Mouse (Mus musculus) naive thymus-derived CD4-positive, alpha-beta T cell, adult 2 months (primary cell): ENCODE measurements around the gene Zfp738.
A peak's percentile ranks its signal among the peaks of the same experiment; 100 is the strongest.
"Not testable (repeated sequence)": the region's sequence is repeated elsewhere in the genome, so short reads cannot be mapped to it uniquely, and the experiment has no call there.

Source experiments
- DNase-seq: peaks from one replicate; pipeline ENCODE4 v3.0.0-alpha.2; 2011; ENCODE audit warnings: low read depth

Zfp738 gene

DNA sequence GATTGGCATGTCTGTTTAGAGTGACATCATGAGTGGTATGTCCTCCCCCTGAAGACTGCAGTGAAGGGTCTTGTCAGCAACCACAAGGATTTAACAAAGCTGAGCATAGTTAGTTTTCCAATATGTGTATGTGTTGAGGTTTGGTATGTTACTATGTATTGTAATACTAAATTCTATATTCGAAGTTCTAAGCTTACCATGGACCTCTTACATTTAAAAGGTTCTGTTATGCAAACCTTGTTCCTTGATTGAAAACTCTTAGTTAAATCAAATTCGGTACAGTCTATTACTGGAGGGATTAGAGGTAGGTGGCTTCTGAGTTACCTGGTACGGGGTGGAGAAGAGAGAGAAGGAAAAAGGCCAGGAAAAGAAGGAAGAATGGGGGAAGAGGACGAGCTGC is at the start of gene Zfp738:
Gene Zfp738 (minus strand): TSS at position 101 of the 400 bp plus-strand sequence.
- DNase-seq, result no peak

DNA sequence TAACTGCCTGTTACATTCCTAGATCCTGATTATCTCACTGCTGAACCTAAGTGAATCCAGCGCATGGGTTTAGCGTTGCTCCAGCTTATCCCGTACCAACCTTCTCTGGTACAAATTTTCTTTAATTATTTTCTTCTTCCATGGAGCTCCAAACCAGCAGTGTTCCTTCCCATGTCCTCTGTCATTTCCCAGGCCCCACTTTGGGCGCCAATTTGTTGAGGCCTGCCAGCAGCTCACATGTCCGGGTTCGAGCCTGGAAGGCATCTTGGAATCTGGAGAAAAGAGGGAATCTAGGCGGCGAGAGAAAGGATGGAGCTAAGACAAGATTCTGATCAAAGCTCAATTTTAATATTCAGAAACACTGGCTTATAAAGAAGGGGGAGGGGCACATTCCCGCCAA is 47.5 kb upstream of the Zfp738 start:
- DNase-seq, result not testable (repeated sequence)

DNA sequence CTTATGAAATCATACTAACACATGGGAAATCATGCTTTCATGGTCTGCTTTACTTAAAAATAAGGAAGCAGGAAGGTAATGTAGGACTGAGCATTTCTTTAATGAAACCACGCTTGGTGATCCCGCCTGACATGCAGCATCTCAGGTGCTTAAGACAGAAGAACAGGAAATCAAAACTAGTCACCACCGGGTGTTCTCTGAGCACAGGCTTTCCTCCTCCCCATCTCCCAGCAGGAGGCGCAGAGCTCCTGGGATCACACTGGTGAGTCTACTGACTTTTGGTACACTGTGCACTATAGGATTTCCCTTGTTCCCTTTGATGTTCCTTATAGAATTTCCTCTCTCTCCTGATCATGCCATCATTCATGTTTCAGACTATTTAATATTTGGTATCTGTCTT is 42.6 kb upstream of the Zfp738 start:
- DNase-seq, result peak; percentile 41

DNA sequence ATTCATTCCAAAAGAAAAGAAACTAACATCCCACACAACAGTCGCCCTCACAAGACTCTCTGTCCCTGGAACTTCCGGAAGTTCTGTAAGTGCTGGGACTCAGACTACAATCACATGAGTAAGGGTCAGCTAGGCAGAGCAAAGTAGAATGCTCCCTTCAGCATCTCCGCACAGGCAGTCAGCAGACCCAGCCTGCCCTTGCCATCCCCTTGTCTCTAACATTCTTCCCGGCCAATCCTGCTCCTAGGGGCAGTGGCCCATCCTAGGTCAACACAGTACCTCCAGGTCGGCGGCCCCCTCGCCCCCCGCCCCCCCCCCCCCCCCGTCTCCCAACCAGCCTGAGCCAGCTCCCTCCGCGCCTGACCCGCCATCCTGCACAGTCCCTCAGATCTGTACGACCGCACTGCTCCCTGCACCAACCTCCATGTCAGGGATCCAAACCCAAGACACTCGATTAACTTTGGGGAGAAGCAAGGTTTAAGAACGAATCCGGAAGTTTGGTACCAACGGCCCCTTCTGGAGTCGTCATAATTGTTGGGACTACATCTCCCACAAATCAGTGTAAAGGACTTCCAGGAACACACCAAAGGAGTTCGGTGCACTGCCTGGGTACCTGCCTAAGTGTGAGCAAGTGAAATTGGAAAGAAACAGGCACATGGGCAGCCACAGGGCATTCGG is 41.9 kb upstream of the Zfp738 start, which contains the start of gene Zfp65:
Gene Zfp65 (minus strand): TSS at position 533 of the 678 bp plus-strand sequence.
- DNase-seq, result peak; percentile 69

DNA sequence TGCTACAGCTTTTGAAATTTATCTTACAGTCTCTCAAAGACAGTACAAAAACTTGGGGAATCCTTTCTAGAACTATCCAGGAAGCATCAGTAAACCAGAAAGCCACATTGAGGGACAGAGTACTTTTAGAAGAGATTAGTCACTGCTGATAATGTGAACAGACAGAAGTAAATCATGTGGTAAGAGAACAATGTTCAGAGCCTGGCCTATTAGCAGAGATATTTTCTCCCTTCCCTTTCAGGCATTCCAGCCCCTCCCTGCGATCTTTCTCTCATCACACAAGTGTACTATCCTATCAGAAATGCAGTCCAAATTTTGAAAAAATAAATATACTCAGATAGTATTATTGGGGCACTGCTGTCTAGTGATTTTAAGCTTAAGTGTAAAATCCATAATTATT is 41.2 kb upstream of the Zfp738 start:
- DNase-seq, result no peak

DNA sequence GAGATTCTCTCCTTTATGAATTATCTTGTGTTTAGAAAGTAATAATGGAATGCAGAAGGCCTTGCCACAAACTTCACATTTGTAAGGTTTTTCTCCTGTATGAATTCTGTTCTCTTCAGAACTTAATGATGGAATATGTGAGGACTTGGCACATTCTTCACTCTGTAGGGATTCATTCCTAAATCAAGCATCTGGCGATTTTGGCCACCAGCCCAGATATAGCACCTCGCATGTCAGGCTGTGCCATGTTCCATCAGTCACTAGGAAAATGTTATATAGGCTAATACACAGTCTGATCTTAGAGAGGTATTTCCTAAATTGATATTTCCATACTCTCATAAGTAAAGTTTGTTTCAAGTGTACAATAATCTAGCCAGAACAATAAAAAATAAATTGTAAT is 38.5 kb upstream of the Zfp738 start:
- not testable (repeated sequence) for DNase-seq

DNA sequence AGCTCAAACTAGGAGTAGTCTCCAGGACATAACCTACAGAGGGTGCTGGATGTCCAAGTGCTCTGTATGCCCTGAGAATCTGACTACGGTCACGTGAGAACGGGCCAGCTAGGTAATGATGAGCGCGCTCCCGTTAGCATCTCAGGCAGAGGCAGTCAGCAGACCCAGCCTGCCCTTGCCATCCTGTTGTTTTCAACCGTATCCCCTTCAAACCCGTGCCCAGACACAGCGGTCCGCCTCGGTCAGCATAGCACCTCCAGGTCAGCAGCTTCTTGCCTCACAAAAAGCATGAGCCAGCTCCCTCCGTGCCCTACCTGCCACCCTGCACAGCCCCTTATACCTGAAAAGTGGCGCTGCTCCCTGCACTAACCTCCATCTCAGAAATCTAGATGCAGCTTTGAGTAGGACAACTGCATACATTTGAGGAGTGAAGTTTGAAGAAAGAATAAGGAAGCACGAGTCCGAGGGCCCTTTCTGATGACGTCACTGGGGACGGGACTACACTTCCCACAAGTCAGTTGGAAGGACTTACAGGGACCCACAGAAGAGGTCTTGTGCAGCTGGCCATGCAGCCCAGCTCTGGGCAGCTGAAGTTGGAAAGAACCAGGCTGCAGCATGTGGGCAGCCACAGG is 37.1 kb upstream of the Zfp738 start:
- peak; percentile 89 for DNase-seq

DNA sequence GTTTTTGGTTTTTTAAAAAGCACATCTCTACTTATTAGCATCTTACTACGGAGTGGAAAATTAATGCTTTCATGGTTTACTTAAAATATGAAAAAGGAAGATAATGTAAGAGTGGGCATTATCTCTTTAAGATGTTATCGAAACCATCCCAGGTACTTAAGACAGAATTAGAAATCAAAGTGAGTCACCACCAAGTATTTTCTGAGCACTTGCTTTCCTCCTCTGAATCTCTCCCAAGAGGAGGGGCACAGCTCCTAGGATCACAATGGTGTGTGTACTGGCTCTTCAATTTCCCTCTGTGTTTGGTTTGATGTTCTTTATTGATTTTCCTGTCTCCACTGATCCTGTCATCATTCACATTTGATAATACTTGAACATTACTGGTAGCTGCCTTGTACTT is 3.0 kb downstream of the Zfp738 start:
- not testable (repeated sequence) for DNase-seq

DNA sequence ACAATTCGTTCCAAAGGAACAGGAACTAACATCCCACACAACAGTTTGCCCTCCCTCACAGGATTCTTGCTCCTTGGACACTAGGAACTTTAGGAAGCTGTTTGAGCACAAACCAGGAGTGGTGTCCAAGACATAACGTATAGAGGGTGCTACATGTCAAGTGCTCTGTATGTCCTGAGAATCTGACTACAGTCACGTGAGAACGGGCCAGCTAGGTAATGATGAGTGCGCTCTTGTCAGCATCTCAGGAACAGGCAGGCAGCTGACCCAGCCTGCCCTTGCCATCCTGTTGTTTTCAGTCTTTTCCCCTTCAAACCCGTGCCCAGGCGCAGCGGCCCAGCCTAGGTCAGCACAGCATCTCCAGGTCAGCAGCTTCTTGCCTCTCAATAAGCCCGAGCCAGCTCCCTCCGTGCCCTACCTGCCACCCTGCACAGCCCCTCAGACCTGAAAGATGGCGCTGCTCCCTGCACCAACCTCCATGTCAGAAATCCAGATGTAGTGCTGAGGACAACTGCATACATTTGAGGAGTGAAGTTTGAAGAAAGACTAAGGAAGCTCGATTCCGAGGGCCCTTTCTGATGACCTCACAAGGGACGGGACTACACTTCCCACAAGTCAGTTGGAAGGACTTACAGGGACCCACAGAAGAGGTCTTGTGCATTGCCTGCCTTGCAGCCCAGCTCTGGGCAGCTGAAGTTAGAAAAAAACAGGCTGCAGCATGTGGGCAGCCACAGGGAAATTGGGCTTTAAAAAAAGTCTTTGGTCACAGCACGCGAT is 3.7 kb downstream of the Zfp738 start:
- peak; percentile 87 for DNase-seq

DNA sequence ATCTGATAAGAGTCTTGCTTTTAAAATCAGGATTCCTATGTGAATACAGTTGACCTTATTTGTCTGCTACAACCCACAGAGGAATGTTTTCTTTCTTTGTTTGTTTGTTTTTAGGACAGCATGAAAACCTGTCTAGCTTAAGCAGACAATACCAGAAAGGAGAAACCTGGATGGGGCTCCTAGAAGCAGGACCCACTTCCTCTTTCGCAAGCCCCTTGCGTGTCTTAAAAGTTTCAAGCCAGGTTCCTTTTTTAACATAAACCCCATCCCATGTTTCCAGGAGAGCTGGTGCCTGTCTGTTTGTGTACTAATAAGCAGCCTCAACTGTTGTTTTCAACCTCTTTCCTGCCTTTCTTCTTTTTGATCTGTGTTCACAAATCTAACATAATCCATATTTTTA is 12.0 kb downstream of the Zfp738 start:
- no peak for DNase-seq

DNA sequence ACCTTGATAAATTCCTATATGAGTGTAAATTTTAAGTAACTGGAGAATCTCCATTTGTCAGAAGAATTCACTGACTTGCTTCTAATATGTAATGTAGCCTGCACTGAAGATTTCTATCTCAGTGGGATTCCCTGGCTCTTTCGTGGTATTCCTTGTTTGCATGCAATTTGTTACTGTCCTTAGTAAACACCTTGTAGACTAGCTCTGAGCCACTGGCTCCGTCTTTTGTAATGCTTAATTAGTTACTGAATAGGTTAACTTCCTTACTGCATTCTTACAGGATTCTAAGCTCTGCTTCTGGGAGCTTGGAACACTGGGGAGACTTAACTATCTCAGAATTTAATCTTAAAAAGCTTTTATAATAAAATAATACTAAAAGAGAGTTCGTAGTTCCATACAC is 34.4 kb downstream of the Zfp738 start:
- no peak for DNase-seq

DNA sequence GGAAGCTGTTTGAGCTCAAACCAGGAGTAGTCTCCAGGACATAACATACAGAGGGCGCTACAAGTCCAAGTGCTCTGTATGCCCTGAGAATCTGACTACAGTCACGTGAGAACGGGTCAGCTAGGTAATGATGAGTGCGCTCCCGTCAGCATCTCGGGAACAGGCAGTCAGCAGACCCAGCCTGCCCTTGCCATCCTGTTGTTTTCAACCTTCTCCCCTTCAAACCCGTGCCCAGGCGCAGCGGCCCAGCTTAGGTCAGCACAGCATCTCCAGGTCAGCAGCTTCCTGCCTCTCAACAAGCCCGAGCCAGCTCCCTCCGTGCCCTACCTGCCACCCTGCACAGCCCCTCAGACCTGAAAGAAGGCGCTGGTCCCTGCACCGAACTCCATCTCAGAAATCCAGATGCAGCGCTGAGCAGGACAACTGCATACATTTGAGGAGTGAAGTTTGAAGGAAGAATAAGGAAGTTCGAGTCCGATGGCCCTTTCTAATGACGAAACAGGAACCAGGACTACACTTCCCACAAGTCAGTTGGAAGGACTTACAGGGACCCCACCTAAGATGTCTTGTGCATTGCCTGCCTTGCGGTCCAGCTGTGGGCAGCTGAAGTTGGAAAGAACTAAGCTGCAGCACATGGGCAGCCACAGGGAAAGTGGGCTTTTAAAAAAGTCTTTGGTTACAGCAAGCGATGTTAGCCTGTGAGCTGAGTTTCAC is 49.4 kb downstream of the Zfp738 start, which contains the start of the genes Gm49345 and Zfp729a:
Gene Gm49345 (minus strand): TSS at position 476 of the 714 bp plus-strand sequence.
Gene Zfp729a (minus strand): TSS at position 498 of the 714 bp plus-strand sequence.
- DNase-seq, result peak; percentile 91

DNA sequence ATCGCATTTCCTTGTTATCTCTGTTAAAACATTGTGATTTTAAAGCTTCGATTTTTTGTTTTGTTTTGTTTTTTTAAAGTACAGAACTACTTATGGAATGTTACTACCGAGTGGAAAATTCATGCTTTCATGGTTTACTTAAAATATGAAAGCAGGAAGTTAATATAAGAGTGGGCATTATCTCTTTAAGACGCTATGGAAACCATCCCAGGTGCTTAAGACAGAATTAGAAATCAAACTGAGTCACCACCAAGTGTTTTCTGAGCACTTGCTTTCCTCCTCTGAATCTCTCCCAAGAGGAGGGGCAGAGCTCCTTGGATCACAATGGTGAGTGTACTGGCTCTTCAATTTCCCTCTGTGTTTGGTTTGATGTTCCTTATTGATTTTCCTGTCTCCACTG is 76.8 kb downstream of the Zfp738 start:
- peak; percentile 36 for DNase-seq

DNA sequence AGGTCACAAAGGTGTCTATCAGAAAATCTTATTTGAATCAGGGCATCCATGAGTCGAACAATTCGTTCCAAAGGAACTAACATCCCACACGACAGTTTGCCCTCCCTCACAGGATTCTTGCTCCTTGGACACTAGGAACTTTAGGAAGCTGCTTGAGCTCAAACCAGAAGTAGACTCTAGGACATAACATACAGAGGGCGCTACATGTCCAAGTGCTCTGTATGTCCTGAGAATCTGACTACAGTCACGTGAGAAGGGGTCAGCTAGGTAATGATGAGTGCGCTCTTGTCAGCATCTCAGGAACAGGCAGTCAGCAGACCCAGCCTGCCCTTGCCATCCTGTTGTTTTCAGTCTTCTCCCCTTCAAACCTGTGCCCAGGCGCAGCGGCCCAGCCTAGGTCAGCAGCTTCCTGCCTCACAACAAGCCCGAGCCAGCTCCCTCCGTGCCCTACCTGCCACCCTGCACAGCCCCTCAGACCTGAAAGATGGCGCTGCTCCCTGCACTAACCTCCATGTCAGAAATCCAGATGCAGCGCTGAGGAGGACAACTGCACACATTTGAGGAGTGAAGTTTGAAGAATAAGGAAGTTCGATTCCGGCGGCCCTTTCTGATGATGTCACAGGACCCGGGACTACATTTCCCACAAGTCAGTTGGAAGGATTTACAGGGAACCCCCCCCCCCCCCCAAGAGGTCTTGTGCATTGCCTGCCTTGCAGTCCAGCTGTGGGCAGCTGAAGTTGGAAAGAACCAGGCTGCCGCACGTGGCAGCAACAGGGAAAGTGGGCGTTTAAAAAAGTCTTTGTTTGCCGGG is 77.6 kb downstream of the Zfp738 start, which contains the start of gene Zfp729b:
Gene Zfp729b (minus strand): TSS at position 642 of the 811 bp plus-strand sequence.
- DNase-seq, result peak; percentile 93
